Mouse (Mus musculus) embryo, embryonic 11 days (tissue): ENCODE results near the gene Tmem158.

Experiments
- DNase-seq: peaks from one replicate; pipeline ENCODE4 v3.0.0-alpha.2; 2015

Gene Tmem158

DNA sequence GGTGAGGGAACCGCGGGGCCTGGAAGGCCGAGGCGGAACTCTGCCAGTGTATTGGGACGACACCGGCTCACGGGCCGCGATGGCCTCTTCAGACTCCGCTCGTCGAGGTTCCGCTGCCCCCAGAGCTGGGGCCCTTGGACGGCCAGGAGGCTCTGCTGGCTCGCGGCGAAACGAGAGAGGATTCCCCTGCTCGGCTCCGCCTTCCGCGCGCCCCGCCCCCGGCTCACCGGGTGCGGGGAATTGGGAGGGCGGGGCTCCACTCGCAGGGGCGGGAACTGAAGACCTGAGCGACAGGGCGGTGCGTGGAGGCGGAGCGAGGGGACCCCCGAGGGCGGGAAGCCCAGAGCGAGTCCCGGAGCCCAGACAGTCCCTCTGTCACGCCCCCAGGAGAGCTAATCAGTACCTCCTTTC, at the start of gene Tmem158:
Gene Tmem158 (minus strand): TSS at position 154 of the 411 bp plus-strand sequence.
- peak; percentile 95 for DNase-seq

DNA sequence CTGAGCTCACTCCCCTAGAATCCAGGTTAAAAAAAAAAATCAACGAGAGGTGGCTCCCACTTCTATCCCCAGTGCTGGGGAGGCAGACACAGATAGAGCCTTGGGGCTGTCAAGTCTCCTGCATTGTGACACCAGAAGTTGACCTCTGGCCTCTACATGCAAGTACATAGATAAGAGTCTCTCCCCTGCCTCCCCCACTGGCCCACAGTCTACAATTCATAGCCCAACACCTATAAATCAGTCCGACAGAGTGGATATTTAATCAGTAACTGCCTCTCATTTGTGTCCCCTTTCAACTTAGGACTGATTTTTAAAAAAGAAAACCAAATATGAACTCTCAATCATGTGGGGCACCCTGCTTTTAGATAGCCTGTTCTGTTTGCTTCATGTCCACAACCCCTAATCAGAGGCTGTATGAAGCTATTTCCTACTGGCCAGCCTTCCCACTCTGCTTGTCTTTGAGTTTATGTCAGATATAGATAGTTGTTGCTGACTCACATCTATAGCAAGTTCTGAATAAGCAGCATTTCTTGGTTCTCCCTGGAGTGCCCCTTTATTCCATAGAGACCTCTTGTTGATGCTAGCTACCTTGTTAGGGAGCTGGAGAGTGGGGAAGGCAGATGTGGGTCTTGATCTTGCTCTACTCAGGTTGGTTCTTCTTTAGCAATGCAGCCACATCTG, 49.3 kb upstream of the Tmem158 start:
- DNase-seq = no peak

DNA sequence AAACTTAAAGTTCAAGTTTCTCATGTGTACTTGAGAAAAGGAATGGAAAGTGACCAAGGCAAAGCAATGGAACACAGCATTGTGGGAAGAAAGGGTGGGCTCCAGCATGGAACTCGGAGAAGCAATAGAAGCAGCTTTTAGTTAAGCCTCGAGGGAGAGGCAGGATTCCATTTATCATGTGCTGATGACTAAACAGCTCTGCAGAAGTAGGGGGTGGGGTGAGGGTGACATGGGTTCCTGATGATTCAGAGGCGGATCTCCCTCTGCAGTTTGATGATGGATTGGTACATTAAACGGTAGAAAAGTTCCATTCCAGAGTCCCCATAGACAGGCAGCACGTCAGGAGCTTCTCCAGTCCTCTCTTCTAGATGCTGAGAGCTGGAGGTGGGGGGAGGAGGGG, 48.5 kb upstream of the Tmem158 start:
- DNase-seq = peak; percentile 10

DNA sequence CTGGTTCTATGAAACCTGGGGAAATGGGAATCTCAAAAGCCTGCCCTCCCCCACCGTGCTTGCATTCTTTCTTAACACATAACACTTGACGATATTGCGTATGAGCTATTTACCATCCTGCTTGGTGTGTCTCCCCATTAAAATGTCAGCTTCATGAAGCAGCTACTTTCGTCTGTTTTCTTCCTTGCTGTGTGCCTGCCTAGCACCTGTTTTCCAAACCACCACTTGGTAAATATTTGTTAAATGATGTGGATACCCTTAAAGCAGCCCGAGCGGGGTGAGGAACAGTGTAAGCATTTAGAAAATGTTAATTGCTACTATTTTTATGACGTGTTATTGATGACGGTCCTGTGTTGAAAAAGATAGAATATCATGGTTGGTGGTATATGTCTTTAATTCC, 44.4 kb upstream of the Tmem158 start:
- no peak for DNase-seq

DNA sequence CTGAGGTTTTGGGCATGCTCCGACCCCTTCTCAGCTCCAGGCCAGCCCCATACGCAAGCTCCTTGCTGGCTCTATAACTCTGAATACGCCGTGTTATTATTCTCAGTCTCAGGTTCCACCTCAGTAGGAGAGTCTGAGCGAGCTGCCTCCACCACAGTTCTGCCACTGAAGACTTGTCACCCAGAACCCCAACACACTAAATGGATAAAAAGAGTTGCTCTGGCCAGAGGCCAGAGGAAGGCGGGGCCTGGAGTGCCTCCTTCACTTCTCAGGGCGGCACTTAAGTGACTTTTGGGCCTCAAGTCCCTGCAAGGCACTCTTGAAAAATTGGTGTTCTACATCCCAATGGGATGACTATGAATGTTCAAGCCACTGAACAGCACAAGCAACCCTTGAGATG, 43.4 kb upstream of the Tmem158 start:
- DNase-seq = no peak

DNA sequence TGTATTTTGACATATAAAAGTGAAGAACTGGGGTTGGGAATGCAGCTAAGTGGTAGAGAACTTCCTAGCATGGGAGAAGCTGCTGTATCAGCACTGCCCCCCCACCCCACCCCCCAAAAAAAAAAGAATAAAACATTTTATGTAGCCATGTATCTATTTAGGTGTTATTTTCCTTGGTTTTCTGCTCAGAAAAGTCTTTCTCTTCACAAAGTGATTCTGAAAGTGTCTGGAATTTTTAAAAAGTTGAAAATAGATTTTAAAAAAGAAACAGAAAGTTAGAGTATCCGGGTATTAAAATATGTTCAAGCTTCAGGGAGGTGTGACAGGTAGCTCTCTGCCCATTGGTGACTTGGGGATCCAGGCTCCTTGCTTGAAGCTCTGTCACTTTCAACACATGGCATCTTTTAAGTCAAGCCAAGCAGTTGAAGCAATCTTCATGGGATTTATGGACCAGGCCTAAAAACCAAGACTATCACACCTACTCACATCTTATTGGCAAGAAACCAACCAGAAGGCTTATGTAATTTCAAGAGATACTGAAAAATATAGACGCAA, 42.3 kb upstream of the Tmem158 start:
- no peak for DNase-seq

DNA sequence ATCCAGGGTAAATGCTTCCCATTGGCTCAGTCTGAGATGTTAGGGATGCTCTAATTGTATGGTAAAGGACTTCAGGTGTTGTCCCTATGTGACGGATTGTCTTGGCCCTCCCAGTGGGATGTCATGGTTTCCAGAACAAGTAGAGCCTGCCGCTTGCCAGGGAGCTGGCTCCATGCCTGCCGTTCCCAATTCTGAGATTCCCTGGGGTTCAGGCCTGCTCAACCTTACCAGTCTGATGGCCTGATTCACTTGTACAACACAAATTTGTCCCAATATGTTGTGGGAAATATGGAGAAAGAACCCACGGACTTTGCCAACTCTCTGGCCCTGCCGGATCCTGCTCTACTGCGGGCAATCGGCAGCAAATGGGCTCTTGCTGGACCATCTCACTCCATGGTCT, 37.3 kb upstream of the Tmem158 start:
- no peak for DNase-seq

DNA sequence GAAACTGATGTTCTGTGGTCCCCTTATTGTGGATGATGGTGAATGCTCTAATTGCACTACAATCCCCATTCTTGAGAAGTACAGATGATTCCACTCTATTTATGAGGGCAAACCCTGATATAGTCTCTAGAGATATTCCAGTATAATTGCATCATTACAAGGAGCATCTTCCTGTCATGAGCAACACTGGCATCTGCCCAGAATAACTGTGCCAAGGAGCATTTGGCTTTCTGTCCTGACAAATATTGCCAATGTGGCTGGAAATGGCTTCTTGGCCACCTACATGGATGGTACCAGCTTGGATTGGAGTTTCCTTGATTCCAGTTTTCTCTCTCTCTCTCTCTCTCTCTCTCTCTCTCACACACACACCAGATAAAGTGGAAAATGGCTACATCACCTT, 35.7 kb upstream of the Tmem158 start:
- DNase-seq = no peak

DNA sequence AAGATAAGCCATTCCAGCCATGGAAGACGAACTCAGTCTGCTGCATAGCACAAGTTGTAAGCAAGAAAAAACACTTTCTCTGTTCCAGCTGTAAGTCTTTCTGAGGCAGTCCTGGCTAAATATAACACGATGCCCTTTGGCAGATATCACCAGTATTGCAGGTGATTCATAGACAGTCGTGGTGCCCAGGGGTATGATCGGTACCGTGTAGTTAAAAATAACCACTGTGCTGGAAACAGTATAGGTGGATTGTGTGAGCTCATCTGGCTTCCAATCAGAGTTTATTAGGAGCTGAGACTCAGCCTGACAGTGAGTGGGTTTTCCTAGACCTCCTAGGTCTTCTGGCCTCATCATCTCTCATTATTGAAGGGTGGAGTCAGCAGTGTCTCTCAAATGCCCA, 34.0 kb upstream of the Tmem158 start:
- DNase-seq = no peak

DNA sequence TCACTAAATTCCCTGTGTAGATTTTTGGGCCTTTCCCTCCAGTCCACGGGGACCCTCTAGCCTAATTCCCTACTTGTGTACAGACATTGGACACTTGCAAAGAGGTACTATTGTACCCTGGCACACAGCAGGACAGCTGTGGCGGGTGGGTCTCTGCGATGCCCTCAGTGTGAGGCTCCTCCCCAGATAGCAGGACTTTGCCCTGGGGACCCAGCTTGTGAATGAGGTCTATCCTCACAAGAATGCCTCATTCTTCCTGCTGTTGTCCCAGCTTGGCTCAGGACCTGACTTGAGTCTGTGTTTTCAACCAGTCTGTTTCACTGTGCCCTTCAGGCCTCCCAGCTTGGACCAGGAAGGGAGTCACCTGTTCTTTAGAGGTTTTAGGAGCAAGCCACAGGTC, 27.8 kb upstream of the Tmem158 start:
- DNase-seq = no peak

DNA sequence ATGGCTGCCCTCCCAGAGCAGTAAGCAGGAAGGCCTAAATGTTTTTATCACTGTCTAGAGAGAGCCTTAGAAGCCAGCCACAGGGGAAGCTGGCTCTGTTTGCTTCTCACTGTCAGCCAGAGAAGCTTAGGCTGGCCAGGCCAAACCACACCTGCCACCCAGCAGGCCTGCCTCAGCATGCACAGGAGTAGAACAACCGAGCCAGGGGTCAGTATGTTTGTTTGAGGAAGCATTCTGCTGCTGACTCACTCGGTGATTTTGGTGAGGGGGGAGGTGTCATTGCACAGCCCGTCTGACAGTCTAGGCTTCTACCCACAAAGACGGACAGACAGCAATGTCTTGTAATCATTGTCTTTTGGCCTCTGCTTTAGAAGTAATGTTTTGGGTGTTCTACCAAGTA, 25.1 kb upstream of the Tmem158 start:
- DNase-seq = peak; percentile 9

DNA sequence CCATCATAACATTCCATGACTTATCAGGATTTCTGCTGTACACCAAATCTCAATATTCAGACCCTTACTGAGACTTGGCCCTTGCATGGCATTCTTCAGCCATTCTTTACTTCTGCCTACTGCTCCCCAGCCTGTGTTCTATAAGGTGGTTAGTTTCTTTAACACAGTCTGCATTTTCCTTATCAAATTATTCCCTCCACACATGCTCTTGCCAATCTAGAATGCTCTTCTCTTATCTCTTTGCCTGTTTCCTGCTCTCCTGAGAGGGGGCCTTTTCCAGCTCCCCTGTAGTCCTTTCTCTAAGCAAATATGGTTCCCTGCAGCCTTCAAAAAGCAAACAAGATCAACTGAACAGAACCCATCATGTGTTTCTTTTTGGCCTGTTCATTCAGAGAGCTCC, 20.2 kb upstream of the Tmem158 start:
- no peak for DNase-seq

DNA sequence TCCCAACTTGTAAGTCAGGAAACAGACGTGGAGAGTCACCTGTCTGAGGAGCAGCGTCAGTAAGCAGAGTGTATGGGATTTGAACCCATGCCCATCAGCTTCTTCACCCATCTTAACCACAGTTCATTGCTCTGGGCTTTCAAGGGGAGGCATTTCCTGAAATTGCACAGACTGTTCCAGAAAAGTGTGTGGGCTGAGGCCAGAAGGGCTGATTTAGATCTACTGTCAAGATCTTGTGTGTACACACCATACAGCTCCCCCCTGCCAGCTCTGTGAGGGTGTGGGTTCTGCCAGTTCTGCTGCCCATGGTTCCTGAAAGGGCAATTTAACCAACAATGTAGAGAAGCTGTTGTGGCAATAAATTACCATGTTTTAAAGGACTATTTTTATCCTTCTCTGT, 17.4 kb upstream of the Tmem158 start:
- DNase-seq = no peak

DNA sequence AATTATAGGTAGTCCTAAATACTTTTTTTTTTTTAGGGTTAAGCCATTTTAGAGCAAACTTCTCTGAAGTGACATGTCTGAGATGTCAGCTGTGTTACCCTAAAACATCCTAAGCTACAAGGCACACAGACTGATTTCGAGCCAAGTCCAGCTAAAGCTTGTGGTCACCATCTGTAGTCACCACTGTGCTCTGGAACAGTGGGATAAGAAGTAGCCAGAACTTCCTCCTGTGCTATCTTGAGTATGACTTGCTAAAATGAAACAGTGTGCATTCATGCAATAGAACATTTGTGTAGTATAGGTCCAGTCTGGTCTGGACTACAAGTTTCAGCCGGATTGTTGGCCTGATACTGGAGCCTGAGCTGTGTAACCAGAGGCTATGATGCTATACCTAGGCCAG, 14.8 kb upstream of the Tmem158 start:
- no peak for DNase-seq

DNA sequence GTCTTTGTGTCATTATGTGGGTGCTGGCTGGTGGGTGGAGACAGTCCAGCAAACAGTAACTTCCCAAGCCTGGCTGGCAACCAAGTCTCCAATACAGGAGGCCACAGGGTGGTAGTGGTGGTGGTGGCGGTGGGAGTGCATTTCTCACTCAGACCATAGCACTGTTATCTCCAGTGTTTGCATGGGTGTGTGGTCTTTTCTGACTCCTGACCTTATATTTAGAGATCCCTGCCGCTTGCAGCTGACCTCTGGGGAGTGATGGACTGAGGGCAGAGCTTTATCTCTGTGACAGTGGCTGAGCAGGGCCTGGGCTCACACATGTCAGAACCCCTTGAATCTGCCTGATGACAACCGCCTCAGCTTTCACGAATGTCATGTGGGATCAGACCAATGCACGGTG, 14.1 kb upstream of the Tmem158 start:
- DNase-seq = no peak

DNA sequence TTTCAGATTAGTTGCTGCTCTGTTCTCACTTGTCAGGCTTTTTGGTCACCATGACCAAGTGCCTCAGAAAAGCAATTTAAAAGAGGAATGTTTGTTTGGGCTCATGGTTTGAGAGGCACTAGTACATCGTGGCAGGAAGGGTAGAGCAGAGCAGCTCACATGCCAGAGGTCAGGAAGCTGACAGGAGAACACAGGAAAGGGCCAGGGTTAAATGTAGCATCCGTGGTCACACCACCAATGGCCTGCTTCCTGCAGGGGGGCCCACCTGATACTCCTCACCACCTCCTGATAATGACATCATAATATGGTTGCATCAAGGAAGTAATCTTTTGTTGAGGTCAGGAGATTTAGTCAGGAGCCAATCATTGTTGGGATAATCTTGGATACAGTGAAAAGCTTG, 13.3 kb upstream of the Tmem158 start:
- no peak for DNase-seq

DNA sequence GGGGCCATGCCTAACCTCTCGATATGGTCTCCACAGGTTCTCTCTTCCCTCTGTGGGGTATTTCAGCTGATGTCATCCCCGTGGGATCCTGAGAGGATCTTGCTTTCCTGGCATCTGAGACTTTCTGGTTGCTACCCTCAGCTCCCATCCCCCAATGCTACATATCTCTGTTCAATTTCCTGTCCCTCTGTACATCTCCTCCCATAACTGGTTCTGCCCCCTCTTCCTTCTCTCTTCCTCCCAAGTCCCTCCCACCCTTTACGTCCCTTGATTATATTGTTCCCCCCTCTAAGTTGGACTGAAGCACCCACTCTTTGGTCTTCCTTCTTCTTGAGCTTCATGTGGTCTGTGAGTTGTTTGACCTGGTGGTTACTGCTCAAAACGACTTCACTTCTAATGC, 11.0 kb upstream of the Tmem158 start:
- DNase-seq = no peak

DNA sequence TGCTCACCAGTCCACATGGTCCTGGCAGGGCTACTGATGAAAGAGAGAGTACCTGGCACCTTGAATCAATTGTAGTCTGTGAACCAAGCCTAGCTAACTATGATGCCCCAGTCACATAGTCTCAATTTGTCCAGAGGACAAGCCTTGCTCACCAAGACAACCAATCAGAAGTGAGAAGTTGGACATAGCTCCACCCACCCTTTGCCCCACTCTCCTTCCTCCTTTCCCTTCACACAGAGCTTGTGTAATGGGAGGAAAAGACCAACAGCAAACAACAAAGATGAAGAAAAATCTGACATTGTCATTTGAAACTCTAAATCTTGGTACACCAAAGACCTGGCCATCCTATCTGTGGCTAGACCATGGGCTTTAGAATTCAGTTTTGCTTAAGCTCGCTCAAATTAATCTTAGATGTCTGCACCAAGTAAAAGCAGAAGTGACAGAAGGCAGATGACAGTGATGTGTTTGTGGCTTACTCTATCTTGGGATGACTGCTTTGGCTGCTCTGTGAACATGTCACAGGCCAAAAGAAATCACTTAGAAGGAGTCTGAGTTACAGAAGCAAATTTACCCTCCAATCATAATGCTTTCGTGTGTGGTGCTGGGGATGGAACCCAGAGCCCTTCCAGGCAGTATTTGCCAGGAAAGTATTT, 9.5 kb upstream of the Tmem158 start:
- DNase-seq = no peak

DNA sequence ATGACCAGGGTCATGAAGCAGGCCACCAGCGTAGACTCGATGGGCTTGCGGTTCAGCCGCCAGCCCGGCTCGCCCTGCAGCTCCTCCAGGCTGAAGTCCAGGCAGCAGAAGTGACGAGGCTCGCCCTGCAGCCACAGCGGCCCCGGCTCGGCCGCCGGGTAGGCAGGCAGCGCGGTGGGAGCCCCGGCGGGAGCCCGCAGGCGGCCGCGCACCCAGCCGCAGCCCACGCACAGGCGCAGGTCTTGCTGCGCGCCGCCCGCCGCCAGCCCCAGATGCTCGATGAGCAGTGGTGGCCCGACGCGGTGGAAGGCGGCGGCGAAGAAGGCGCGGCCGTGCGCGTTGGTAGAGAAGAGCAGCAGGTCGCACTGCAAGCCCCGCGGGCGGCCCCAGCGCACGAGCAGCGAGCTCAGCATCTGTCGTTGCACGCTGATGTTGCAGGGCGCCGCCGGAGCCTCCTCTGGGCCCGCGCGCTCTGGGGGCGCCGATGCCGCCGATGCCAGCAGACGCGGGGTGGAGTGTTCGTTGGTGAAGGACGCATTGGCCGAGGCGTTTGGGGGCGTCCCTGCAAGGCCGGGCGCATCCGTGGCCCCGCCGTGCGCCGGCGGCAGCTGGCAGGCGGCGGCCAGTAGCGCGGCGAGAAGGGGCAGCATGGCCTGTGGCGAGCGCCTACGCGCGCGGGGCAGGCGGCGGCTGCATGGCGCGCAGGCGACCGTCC, 511 bp downstream of the Tmem158 start:
- DNase-seq = peak; percentile 74

DNA sequence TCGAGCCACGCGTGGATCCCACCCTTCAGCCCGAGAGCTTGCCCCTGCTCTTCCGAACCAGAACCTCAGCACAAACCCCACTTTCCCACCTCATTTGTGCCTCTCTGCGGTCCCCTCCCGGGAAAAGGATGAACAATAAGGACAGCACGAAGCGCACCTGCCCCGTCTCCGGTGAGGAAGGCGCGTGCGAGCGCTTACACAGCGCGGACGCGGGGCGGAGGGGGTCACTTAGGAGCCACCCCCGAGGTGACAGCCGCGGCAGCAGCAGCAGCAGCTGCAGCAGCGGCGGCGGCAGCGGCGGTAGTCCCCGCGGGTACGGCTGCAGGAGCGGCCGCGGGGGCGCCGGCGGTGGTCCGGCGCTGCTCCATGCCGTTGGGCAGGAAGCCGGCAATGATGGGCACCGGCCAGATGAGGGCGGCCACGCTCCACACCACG, 1.1 kb downstream of the Tmem158 start:
- peak; percentile 92 for DNase-seq

DNA sequence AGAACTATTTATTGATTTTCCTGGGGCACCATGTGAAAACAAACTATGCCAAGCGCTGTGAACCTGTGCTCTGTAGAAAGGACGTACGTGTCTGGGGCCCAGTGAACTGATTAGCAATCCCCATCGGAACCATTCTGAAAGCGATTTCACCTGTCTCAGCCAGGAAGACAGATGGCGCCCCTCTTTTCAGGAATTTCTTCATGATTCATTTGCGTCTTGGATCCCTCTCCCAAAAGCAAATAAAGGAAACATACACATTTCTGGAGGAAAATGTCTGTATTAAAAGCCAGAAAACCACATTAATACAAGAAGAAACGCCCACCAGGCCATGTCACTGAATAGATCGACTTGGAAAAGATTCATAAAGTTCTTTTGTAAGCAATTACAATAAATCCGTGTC, 1.8 kb downstream of the Tmem158 start:
- DNase-seq = no peak

DNA sequence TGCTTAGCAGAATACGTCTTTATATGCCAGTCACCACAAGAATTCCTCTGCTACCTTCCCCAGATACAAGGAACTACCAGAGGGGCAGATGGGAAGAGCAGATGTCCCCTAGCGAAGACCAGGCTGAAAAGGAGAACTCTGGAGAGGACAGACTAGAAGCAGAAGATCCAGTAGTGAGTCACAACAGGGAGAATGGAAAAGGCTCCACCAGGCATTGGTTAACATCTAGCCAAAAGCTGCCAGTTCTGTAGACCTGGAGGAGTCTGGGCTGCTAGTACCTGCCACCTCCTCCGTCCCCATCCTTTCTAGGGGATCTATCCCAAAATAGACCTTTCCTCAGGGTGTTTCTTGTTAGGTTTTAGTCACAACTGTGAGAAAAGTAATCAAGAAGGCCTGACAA, 4.8 kb downstream of the Tmem158 start:
- DNase-seq = no peak

DNA sequence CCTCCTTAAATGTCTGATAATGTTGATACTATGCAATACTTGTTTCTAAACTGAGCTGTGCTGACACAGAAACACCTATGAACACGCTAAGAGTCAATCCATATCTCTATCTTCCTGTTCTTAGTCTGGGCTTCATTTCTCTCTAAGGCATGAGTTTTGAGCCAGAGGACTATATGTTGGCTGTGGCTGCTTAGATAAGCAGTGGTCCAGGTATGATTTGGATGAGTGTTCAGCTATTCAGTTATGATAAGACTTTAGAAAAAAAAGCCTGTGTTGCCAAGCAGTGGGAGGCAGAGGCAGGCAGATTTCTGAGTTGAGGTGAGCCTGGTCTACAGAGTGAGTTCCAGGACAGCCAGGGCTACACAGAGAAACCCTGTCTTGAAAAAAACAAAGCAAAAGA, 12.6 kb downstream of the Tmem158 start:
- no peak for DNase-seq

DNA sequence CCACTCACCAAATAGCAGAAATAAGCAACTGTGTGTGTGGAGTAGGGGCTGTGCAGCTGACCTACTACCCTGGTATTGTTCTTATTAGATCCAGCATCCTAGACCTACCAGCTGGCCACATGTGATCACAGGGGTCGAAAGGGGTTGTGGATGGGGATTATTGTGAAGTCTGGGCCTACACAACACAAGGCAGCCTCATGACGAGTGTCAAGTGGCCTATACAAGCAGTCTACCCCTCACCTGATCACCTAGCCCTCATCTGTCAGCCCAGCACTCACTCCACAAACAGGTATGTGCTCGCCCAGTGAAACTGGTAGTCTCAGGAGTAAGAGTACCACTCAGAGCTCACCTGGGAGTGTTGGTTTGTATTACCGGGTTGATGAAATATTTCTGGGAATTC, 15.4 kb downstream of the Tmem158 start:
- DNase-seq = no peak
